Mouse (Mus musculus): ENCODE measurements around the gene Fndc3c1. TPM values are rescaled to one million over a fixed set of nuclear protein-coding genes. Genes with fewer than 3 reads are reported as not detected.
"Not testable (repeated sequence)": the region's sequence is repeated elsewhere in the genome, so short reads cannot be mapped to it uniquely, and the experiment has no call there.

Fndc3c1 gene
- polyA plus RNA-seq (2014; fragmentation: Nextera tagmentation; extraction: Ambion mirVana) = 12.9 and 17.4 TPM in 2 replicates

- H3K4me3 ChIP-seq (ENCODE audit: low read length) = peak within 1 kb of the TSS; percentile 42
- H3K36me3 ChIP-seq (ENCODE audit: control insufficient read depth, insufficient read depth, low read length) = no peaks in the 10 kb centered on the region
- peaks cover 5% of the 10 kb centered on the region; the same call in 1 of the 2 replicates for H3K27me3 ChIP-seq (ENCODE audit: control insufficient read depth, insufficient read depth, low read length)
- H3K27ac ChIP-seq (ENCODE audit: low read depth, low read length) = no peak within 1 kb of the TSS
- 40% methylated on average over 32 of the region's 39 CpGs for WGBS
- peak within 1 kb of the TSS; percentile 47 for H3K9ac ChIP-seq (ENCODE audit: low read depth, low read length)
- peak; percentile 98 for ATAC-seq (ENCODE audit: low FRiP score, low TSS enrichment)
- H3K4me2 ChIP-seq (replicated peaks; ENCODE audit: low read depth, low read length) = peak within 1 kb of the TSS; percentile 56
- H3K9me3 ChIP-seq (ENCODE audit: control insufficient read depth, low read length) = no peaks in the 10 kb centered on the region
- no peaks in the 10 kb centered on the region for H3K4me1 ChIP-seq (ENCODE audit: control insufficient read depth, insufficient read depth, low read length)
These were observed at the start of gene Fndc3c1 for GRCm38 (mm10) chrX:106485101-106485651. Gene Fndc3c1 (minus strand): TSS chrX:106485401.

GRCm38 (mm10) chrX:106486451-106486850, 1.2 kb upstream of the Fndc3c1 start:
- ATAC-seq (ENCODE audit: low FRiP score, low TSS enrichment) = no peak
- Histone ChIP-seq H3K4me1 (ENCODE audit: control insufficient read depth, insufficient read depth, low read length) (no peaks in the 10 kb centered on the region), H3K27ac (ENCODE audit: low read depth, low read length) (no peak overlapping the region), H3K9ac (ENCODE audit: low read depth, low read length) (no peak overlapping the region), H3K27me3 (ENCODE audit: control insufficient read depth, insufficient read depth, low read length) (peaks cover 5% of the 10 kb centered on the region; the same call in 1 of the 2 replicates), H3K36me3 (ENCODE audit: control insufficient read depth, insufficient read depth, low read length) (no peaks in the 10 kb centered on the region), H3K4me2 (replicated peaks; ENCODE audit: low read depth, low read length) (no peak overlapping the region), H3K9me3 (ENCODE audit: control insufficient read depth, low read length) (no peaks in the 10 kb centered on the region), H3K4me3 (ENCODE audit: low read length) (no peak overlapping the region)
- 44% methylated on average over 10 of the region's 10 CpGs for WGBS

GRCm38 (mm10) chrX:106485671-106486070, 470 bp upstream of the Fndc3c1 start:
- Histone ChIP-seq H3K27ac (ENCODE audit: low read depth, low read length) (no peak overlapping the region), H3K4me2 (replicated peaks; ENCODE audit: low read depth, low read length) (peak overlapping the region; percentile 56), H3K27me3 (ENCODE audit: control insufficient read depth, insufficient read depth, low read length) (peaks cover 5% of the 10 kb centered on the region; the same call in 1 of the 2 replicates), H3K9me3 (ENCODE audit: control insufficient read depth, low read length) (no peaks in the 10 kb centered on the region), H3K4me1 (ENCODE audit: control insufficient read depth, insufficient read depth, low read length) (no peaks in the 10 kb centered on the region), H3K4me3 (ENCODE audit: low read length) (peak overlapping the region; percentile 42), H3K36me3 (ENCODE audit: control insufficient read depth, insufficient read depth, low read length) (no peaks in the 10 kb centered on the region), H3K9ac (ENCODE audit: low read depth, low read length) (peak overlapping the region; percentile 47)
- peak; percentile 79 for ATAC-seq (ENCODE audit: low FRiP score, low TSS enrichment)
- 27% methylated on average over 13 of the region's 13 CpGs for WGBS

GRCm38 (mm10) chrX:106479891-106480290, 5.3 kb downstream of the Fndc3c1 start:
- H3K9me3 ChIP-seq (ENCODE audit: control insufficient read depth, low read length); ATAC-seq (ENCODE audit: low FRiP score, low TSS enrichment); H3K4me1 ChIP-seq (ENCODE audit: control insufficient read depth, insufficient read depth, low read length); H3K4me2 ChIP-seq (replicated peaks; ENCODE audit: low read depth, low read length); H3K9ac ChIP-seq (ENCODE audit: low read depth, low read length); H3K4me3 ChIP-seq (ENCODE audit: low read length); H3K27me3 ChIP-seq (ENCODE audit: control insufficient read depth, insufficient read depth, low read length); H3K27ac ChIP-seq (ENCODE audit: low read depth, low read length); H3K36me3 ChIP-seq (ENCODE audit: control insufficient read depth, insufficient read depth, low read length): not testable (repeated sequence)
- 67% methylated on average over 2 of the region's 2 CpGs for WGBS

GRCm38 (mm10) chrX:106385304-106385703, 99.9 kb downstream of the Fndc3c1 start:
- Histone ChIP-seq H3K4me2 (replicated peaks; ENCODE audit: low read depth, low read length) (no peak overlapping the region), H3K36me3 (ENCODE audit: control insufficient read depth, insufficient read depth, low read length) (no peaks in the 10 kb centered on the region), H3K4me3 (ENCODE audit: low read length) (no peak overlapping the region), H3K27ac (ENCODE audit: low read depth, low read length) (no peak overlapping the region), H3K27me3 (ENCODE audit: control insufficient read depth, insufficient read depth, low read length) (no peaks in the 10 kb centered on the region), H3K9me3 (ENCODE audit: control insufficient read depth, low read length) (no peaks in the 10 kb centered on the region), H3K9ac (ENCODE audit: low read depth, low read length) (no peak overlapping the region), H3K4me1 (ENCODE audit: control insufficient read depth, insufficient read depth, low read length) (no peaks in the 10 kb centered on the region)
- no peak for ATAC-seq (ENCODE audit: low FRiP score, low TSS enrichment)

- ATAC-seq (ENCODE audit: low FRiP score, low TSS enrichment) = no peak
- H3K36me3 ChIP-seq (ENCODE audit: control insufficient read depth, insufficient read depth, low read length) = no peaks in the 10 kb centered on the region
These were observed 104.6 kb downstream of the Fndc3c1 start for GRCm38 (mm10) chrX:106380608-106381007.

More at GRCm38 (mm10) chrX:106380608-106381007, 104.6 kb downstream of the Fndc3c1 start:
- no peaks in the 10 kb centered on the region for H3K9me3 ChIP-seq (ENCODE audit: control insufficient read depth, low read length)
- no peak overlapping the region for H3K4me3 ChIP-seq (ENCODE audit: low read length)
- no peaks in the 10 kb centered on the region for H3K4me1 ChIP-seq (ENCODE audit: control insufficient read depth, insufficient read depth, low read length)
- no peak overlapping the region for H3K4me2 ChIP-seq (replicated peaks; ENCODE audit: low read depth, low read length)
- no peak overlapping the region for H3K27ac ChIP-seq (ENCODE audit: low read depth, low read length)
- H3K9ac ChIP-seq (ENCODE audit: low read depth, low read length) = no peak overlapping the region
- no peaks in the 10 kb centered on the region for H3K27me3 ChIP-seq (ENCODE audit: control insufficient read depth, insufficient read depth, low read length)

Small RNAs within 50 kb of the gene (microRNA-seq; reads per million reads assigned to microRNA genes)
- not detected for gene Gm27428

Other genes starting within 250 kb of the Fndc3c1 start
- not detected in 2 replicates for gene Fnd3c2, start 230.0 kb downstream of the Fndc3c1 start, polyA plus RNA-seq (2014; fragmentation: Nextera tagmentation; extraction: Ambion mirVana)
- gene Gm5127, start 97.8 kb upstream of the Fndc3c1 start, polyA plus RNA-seq (2014; fragmentation: Nextera tagmentation; extraction: Ambion mirVana) = 1.3 and 1.9 TPM in 2 replicates
- gene Cysltr1, start 118.3 kb upstream of the Fndc3c1 start, polyA plus RNA-seq (2014; fragmentation: Nextera tagmentation; extraction: Ambion mirVana) = 3.1 and 3.5 TPM in 2 replicates